Mouse (Mus musculus) megakaryocyte, embryonic 14.5 days (primary cell): ENCODE data around the gene Ndufs5.

ENCODE experiments used
- FLI1 ChIP-seq: IDR thresholded peaks from 2 replicates; pipeline ENCODE4 v1.6.1; 2012; ENCODE audit warnings: low read length, inconsistent platforms, mixed read lengths
- GATA1 ChIP-seq: IDR thresholded peaks from 3 replicates; pipeline ENCODE4 v1.6.1; 2012; ENCODE audit warnings: mixed read lengths, low read length, inconsistent platforms, borderline replicate concordance

- TF ChIP-seq GATA1 (no peak), FLI1 (no peak)
Observed at GRCm38 (mm10) chr4:123667260-123667867, 50.6 kb downstream of the Ndufs5 start.
